Mouse (Mus musculus): ENCODE results near the gene Rnf186. TPM values are rescaled to one million over a fixed set of nuclear protein-coding genes. Genes with fewer than 3 reads are reported as not detected.
"Not testable (repeated sequence)": the region's sequence is repeated elsewhere in the genome, so short reads cannot be mapped to it uniquely, and the experiment has no call there.

The Rnf186 gene
- total RNA-seq, 2 experiments from 2014 or later, result not detected

GRCm38 (mm10) chr4:138968772-138969556 is 2.1 kb downstream of the Rnf186 start:
- DNase-seq (ENCODE audit: extremely low spot score in 1 of 2, low spot score in 2 of 2), result no peak
- intact Hi-C loops (cut with DNase I), result no loop called here

DNA sequence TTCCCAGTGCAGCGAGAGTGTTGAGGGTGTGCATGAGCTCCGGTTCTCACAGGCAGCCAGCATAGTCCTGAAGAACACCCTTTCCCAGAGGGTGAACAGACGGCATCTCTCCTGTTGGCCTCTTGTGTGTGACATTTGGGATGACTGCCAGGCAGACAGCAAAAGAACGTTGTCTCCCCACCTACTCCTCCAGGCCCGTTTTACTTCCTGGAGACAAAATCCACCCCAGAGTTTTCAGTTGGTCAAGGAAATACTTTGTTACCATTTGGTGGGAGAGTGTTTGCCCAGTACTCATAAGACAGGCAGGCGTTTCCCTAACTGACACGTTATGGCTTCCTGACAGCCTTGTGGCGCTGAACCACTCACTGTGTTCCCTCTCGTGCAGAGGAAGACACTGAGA is 2.8 kb downstream of the Rnf186 start:
- no peak for DNase-seq (ENCODE audit: extremely low spot score in 1 of 2, low spot score in 2 of 2)
- intact Hi-C loops (cut with DNase I), result no loop called here

DNA sequence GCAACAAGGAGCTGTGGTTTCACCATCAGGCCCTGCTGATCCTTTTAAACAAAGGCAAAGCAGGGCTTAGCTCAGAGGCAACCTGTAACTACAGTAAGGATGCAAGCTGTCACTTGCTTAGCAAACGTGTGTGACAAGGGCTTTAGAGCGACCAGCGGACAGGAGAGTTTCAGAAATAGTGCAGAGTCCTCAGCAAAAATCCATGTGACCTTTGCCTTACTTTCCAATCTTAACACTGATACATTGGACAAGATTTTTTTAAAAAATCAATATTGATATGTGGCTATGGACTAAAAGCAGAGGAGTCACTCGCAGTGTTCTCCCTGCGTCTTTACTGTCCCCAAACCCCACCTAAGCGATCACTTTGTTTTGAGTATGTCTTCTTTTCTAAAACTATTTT is 4.5 kb downstream of the Rnf186 start:
- intact Hi-C loops (cut with DNase I), result no loop called here
- no peak for DNase-seq (ENCODE audit: extremely low spot score in 1 of 2, low spot score in 2 of 2)

DNA sequence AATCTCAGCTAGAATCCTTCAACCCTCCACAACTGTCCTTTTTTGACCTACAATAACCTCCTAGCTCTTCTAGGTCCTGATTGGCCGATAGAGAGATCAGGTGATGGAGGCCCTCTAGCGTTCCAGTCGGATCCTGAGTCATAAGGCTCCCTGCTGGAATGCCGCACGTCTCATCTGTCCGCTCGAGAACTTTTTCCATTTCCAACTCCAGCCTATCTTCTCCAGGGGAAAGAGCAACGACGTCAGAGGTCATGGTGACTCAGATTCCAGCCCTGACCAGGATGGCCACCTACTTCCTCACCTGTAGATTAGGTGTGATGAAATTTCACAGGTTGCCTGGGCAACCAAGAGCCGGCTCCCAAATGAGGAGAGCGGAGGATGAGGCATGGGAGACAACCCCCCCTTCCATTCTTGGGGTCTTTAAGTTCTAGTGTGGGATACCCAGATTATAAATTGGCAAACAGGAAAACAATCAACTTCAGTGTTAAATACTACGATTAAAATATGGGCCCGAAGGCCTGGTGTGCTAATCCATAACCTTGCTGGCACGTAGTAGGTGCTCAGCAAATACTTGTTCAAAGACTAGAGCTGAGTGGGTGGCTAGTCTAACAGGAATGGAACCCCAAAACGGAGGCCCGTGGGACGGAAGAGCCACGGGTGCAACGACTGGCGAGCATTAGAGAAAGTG is 5.4 kb downstream of the Rnf186 start:
- DNase-seq (ENCODE audit: extremely low spot score in 1 of 2, low spot score in 2 of 2), result peak in 1 of 2 experiments; percentile 67
- intact Hi-C loops (cut with DNase I), result no loop called here

DNA sequence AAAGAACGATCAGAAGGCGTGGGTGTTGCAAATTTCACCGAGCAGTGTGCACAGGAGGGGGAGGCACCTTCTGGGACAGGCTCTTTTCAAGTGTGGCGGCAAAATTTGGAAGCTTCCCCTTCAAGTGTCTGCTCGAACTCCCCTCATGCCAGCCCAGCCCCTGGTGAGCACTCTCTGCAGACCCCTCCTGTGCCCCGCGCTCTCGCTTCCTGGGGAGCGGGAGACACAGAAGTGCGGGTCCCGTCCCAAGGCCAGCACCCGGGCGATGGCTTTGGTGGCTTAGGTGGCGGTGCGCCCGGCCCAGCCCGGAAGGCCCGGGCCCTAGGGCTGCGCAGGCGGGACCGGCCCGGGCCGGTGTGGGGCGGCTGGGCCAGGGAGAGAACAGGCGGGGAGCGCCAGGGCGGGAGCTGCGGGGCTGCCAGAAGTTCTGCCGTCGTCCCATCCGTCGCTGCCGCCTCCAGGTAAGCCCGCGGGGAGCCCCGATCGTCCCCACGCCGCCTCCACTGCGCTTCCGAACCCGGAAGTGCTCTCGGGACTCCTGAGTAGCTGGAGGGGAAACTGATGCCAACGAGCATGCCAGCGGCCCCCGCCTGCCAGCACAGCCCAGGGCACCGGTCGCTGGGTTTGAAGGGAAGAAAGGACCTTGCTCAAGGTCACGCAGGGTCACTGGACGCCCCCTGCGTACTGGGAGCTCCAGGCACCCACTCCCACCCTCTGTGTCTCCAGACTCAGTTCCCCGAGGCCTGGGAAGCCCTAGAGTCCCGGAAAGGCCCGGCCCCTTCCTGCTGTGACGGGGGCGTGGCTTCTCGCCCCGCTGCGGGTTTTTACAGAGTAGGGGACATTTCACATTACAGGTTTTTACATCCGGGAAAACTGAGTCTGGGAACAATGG is 6.2 kb downstream of the Rnf186 start, which contains the start of gene Tmco4:
Gene Tmco4, plus strand, starts transcription at position 62 of the 892 bp plus-strand sequence.
- intact Hi-C loops (cut with DNase I), result no loop called here
- DNase-seq (ENCODE audit: extremely low spot score in 1 of 2, low spot score in 2 of 2), result peak in 1 of 2 experiments; percentile 75

- intact Hi-C loops (cut with DNase I), result no loop called here
- no peak for DNase-seq (ENCODE audit: extremely low spot score in 1 of 2, low spot score in 2 of 2)
These were observed 6.8 kb downstream of the Rnf186 start for GRCm38 (mm10) chr4:138973719-138974115.

GRCm38 (mm10) chr4:138974540-138974939 is 7.6 kb downstream of the Rnf186 start:
- intact Hi-C loops (cut with DNase I), result not testable (repeated sequence)

DNA sequence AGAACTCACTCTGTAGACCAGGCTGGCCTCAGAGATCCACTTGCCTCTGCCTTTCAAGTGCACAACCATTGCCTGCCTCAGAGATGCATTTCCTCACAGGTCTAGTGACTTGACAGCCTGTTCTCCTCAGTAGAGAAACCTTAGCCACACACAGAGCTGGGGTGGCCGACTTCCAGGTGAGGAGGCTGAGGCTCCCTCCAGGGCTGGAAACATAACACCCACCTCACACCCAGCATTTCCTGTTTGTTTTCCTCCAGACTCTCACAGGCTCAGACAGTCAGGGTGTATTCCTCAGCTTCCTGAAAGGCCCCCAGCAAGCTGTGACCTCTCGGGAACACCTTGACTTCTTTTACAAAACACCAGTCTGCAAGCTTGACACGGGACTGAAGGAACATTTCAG is 8.3 kb downstream of the Rnf186 start:
- no peak for DNase-seq (ENCODE audit: extremely low spot score in 1 of 2, low spot score in 2 of 2)

More at GRCm38 (mm10) chr4:138974540-138974939, 7.6 kb downstream of the Rnf186 start:
- not testable (repeated sequence) for DNase-seq (ENCODE audit: extremely low spot score in 1 of 2, low spot score in 2 of 2)

DNA sequence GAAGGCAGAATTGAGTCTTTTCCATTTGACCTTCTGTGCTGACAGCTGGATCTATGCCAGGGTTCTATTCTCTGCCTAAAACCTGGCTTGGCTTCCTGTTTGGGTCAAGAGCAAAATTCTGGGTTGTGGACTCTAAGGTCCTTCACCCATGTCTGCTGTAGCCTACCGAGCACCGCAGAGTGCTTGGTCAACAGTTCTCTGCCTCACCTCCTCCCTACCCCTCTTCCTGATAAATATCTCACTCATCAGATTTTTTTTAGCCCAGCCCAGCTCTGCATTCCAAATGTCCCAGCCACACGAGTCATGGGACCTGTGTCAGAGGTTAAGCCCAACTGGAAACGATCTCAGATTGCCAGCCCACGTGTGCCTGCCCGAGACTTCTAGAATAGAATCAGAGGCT is 9.1 kb downstream of the Rnf186 start:
- DNase-seq (ENCODE audit: extremely low spot score in 1 of 2, low spot score in 2 of 2), result no peak
- intact Hi-C loops (cut with DNase I), result no loop called here

More for the DNA sequence above, 8.3 kb downstream of the Rnf186 start:
- intact Hi-C loops (cut with DNase I), result no loop called here

- DNase-seq (ENCODE audit: extremely low spot score in 1 of 2, low spot score in 2 of 2), result no peak
- intact Hi-C loops (cut with DNase I), result no loop called here
These were observed 13.1 kb downstream of the Rnf186 start for GRCm38 (mm10) chr4:138980021-138980420.

DNA sequence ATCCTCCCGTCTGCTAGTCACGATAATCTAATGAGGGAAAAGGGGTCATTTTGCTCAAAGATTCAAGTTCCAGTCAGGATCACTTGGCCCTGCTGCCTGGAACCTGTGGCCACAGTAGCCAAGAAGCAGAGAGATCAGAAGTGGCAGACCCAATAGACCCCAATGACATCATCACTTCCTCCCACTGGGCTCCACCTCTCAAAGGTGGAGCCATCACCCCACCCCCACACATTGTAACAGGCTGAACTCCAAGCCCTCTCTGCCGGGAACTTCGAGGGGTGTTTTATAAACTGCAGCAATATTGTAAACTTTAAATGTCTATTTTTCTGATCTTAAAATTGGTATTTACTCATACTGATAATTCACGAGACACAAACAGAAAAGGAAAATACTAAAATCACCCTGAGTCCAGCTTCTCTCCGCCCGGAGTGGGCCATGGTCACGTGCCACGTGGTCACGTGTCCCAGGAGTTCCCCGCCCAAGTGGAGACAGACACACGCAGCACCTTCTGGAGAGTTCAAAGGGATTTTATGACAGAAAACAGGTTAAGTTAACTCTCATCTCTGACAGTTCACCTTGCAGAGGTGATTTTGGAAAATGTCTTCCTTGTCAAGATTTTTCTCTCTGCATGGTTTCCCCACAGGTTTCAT is 14.0 kb downstream of the Rnf186 start:
- no peak for DNase-seq (ENCODE audit: extremely low spot score in 1 of 2, low spot score in 2 of 2)
- intact Hi-C loops (cut with DNase I), result no loop called here

- intact Hi-C loops (cut with DNase I), result no loop called here
- no peak for DNase-seq (ENCODE audit: extremely low spot score in 1 of 2, low spot score in 2 of 2)
These were observed 16.5 kb downstream of the Rnf186 start for GRCm38 (mm10) chr4:138983422-138983821.

- intact Hi-C loops (cut with DNase I), result no loop called here
- DNase-seq (ENCODE audit: extremely low spot score in 1 of 2, low spot score in 2 of 2), result no peak
These were observed 17.8 kb downstream of the Rnf186 start for GRCm38 (mm10) chr4:138984744-138985143.

GRCm38 (mm10) chr4:138986280-138986679 is 19.4 kb downstream of the Rnf186 start:
- intact Hi-C loops (cut with DNase I), result no loop called here

GRCm38 (mm10) chr4:138994389-138994788 is 27.5 kb downstream of the Rnf186 start:
- intact Hi-C loops (cut with DNase I), result loop anchor here (5.0 kb wide), 1 partner anchor 62 kb away; no protein-coding TSS in a partner anchor
- DNase-seq (ENCODE audit: extremely low spot score in 1 of 2, low spot score in 2 of 2), result no peak

More at GRCm38 (mm10) chr4:138986280-138986679, 19.4 kb downstream of the Rnf186 start:
- DNase-seq (ENCODE audit: extremely low spot score in 1 of 2, low spot score in 2 of 2), result no peak

DNA sequence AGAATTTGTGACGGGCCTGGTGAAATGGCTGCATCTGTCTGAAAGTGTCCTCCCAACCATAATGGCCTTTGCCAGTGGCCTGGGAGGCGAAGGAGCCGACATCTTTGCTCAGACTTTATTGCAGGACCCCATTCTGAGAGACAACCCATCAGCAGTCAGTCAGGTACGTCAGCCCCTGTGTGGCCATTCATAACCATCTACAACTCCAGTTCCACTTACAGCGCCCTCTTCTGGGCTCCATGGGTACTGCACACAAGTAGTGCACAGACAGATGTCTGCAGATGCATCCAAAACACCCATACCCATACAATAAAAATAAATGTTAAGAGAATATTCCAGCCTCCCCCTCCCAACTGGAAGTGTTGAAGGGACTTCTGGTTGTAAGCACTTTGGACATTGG is 29.5 kb downstream of the Rnf186 start:
- intact Hi-C loops (cut with DNase I), result no loop called here
- DNase-seq (ENCODE audit: extremely low spot score in 1 of 2, low spot score in 2 of 2), result no peak

GRCm38 (mm10) chr4:138997121-138997520 is 30.2 kb downstream of the Rnf186 start:
- intact Hi-C loops (cut with DNase I), result no loop called here
- DNase-seq (ENCODE audit: extremely low spot score in 1 of 2, low spot score in 2 of 2), result no peak

DNA sequence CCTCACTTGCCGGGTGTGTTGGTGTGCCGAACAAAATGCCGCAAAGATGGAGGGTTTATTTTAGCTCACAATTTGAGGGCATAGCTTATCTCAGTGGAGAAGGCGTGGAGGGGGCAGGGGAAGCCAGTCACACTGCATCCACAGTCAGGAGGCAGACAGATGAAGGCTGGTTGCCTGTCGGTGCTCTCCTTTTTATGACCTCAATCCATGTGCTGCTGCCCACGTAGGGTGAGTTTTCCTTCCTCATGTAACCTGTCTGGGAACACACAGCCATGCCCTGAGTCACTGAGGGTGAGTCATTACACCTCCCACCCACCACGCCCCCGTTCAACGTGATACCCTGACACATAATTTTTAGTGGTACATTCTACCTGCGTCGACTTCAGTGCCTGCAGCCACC is 31.7 kb downstream of the Rnf186 start:
- intact Hi-C loops (cut with DNase I), result no loop called here
- no peak for DNase-seq (ENCODE audit: extremely low spot score in 1 of 2, low spot score in 2 of 2)

DNA sequence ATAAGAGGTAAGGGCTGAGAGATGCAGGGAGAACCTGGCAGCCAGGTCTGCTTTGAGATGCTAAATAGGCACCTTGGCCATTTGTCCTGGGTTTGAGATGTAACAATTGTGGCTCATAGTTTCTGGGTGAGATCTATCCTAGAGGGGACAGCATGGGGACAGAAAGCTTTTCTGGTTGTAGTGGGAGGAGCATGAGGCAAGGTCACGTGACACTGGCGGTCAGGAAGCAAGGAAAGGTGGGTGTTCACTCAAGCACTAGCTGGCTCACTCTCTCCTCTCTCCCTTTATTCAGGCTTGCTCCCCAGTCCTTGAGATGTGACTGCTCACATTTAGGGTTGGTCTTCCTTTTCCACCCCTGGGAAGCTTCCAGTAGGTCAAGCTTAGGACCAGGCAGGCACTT is 34.1 kb downstream of the Rnf186 start:
- intact Hi-C loops (cut with DNase I), result no loop called here
- no peak for DNase-seq (ENCODE audit: extremely low spot score in 1 of 2, low spot score in 2 of 2)
